Mouse (Mus musculus): ENCODE measurements around the gene Dusp3.

DNA sequence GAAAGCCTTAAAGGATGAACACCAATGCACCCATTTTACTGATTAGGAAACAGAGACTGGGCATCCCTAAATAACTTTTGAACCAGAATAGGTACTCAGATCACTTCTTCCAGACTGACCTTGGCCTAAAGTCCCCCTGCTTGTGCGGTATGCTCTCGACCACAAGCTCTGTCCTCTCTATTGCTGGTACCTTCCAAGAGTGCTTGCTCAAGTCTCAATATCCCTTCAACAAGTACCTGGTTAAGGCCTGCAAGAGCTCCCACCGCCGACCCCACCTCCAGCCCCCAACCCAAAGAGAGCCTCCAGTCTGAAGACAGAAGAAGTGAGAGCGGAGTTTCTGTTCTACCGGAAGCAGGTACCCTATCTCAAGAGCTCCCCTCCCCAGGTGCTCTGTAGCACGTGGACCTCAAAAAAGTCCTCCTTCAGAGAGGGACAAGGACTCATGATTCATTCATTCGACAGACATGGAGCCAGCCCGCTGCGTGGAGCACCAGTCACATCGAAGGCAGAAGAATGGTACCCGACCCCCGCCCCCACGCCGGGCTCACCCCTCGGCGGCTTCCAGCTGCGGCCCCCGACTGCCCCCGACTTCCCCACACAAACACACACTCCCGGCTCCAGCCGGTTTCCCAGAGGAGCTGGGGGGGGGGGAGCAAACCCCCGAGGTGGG is 39.3 kb upstream of the Dusp3 start:
- TF ChIP-seq EP300 (IDR thresholded peaks at IDR 0.05; ENCODE audit: low read depth) (no peak), CTCF (IDR thresholded peaks at IDR 0.05; ENCODE audit: low read depth) (no peak)

Data from liver, postnatal 0 days (tissue).